Mouse (Mus musculus): ENCODE data around the gene Wdr5. TPM values are rescaled to one million over a fixed set of nuclear protein-coding genes. Genes with fewer than 3 reads are reported as not detected.
"Not testable (repeated sequence)": the region's sequence is repeated elsewhere in the genome, so short reads cannot be mapped to it uniquely, and the experiment has no call there.

Wdr5 gene
- polyA plus RNA-seq, 1 experiment from 2014 or later: 49.5 TPM

DNA sequence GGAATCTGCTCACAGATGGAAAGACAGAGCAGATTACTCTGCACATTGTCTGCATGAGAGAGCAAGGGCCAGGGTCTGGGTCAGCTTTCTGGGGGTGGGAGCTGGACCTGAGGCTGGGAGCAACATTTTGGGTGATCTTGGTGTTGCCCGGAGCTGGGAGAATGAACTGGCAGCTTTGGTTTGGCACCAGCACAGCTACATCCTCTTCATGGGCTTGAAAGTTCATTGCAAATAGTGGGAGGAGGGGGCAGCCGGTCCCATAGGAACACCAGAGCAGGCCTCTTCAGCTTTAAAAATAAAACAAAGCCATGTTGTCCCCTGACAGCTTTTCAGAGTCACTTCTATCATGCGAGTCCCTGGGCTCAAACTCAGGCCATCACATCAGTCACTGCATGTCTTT is 26.3 kb downstream of the Wdr5 start:
- Histone ChIP-seq H3K27me3 (replicated peaks; ENCODE audit: control insufficient read depth, insufficient read depth, low read length) (no peaks in the 10 kb centered on the region), H3K4me3 (ENCODE audit: low read depth, low read length) (peak overlapping the region; percentile 43), H3K4me1 (ENCODE audit: control insufficient read depth, insufficient read depth, low read length) (peaks cover 8% of the 10 kb centered on the region), H3K9ac (ENCODE audit: low read length) (peak overlapping the region; percentile 70), H3K4me2 (ENCODE audit: low read length) (peak overlapping the region; percentile 81), H3K9me3 (replicated peaks; ENCODE audit: control insufficient read depth, low read length) (no peaks in the 10 kb centered on the region), H3K27ac (ENCODE audit: low read depth, low read length) (peak overlapping the region; percentile 86), H3K36me3 (ENCODE audit: control insufficient read depth, insufficient read depth, low read length) (peaks cover 4% of the 10 kb centered on the region; the same call in 1 of the 2 replicates)
- DNase-seq (ENCODE audit: low spot score) (no peak), ATAC-seq (no peak)
- 88% methylated on average over 3 of the region's 3 CpGs for WGBS

DNA sequence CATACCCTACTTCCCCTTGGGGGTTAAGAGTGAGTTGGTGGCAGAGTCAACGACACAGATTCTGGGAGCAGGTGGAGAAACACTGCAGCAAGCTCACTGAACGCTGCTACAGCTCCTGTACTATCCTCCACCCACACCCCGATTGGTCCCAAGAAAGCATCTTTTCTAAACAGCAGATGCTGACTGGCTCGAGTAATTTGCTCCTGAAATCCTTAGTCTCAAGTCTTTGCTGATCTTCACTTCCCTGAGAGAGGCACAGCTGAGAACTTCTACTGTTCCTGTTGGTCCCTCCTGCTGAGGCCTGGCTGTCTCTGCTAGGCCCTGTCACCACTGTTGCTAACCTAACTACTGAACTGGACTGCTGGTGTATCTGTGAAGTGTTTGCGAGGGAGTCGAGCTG is 29.7 kb downstream of the Wdr5 start:
- Histone ChIP-seq H3K27me3 (replicated peaks; ENCODE audit: control insufficient read depth, insufficient read depth, low read length) (no peaks in the 10 kb centered on the region), H3K27ac (ENCODE audit: low read depth, low read length) (no peak overlapping the region), H3K9me3 (replicated peaks; ENCODE audit: control insufficient read depth, low read length) (0 out of 2 replicates have a peak, but pooled peaks cover 2% of the 10 kb centered on the region), H3K4me3 (ENCODE audit: low read depth, low read length) (no peak overlapping the region), H3K36me3 (ENCODE audit: control insufficient read depth, insufficient read depth, low read length) (no peaks in the 10 kb centered on the region), H3K4me2 (ENCODE audit: low read length) (no peak overlapping the region), H3K4me1 (ENCODE audit: control insufficient read depth, insufficient read depth, low read length) (peaks cover 8% of the 10 kb centered on the region), H3K9ac (ENCODE audit: low read length) (no peak overlapping the region)
- WGBS: 86% methylated on average over 6 of the region's 6 CpGs
- DNase-seq (ENCODE audit: low spot score) (no peak), ATAC-seq (no peak)

DNA sequence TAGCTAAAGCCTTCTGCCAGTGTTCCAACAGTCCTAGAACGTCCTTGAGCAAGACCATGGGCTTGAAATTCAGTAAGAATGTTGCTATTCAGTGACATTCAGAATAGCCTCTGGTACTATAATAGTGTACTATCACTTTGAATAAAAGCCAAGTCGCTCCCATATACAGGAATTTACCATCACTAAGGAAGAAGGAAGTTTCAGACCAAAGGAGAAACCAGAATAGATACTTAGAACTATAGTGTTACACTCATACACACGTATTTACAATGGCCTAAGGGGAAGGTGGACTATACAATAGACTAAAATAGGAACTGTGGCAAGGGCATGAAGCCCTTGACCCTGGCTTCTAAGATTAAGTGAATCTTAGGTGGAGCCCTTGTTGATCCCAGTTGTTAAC is 30.6 kb downstream of the Wdr5 start:
- not testable (repeated sequence) for H3K27me3 ChIP-seq (replicated peaks; ENCODE audit: control insufficient read depth, insufficient read depth, low read length); H3K27ac ChIP-seq (ENCODE audit: low read depth, low read length)
- WGBS: 78% methylated on average over 3 of the region's 3 CpGs

DNA sequence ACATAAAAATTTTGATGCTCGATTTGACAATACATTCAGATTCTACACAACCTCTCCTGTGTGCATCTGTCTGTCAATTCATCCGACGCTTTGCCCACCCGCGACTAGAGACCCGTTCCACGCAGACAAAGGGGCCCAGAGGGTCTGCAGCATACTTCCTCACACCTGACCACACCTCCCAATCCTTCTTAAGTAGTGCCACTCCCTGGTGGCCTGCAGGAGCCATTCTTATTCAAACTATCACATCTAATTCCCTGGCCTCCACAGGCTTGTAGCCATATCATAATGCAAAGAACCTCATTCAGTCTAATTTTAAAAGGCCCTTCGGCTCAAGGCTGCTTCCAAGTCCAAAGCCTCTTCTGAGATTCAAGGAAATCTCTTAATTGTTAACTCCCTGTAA is 31.1 kb downstream of the Wdr5 start:
- not testable (repeated sequence) for H3K36me3 ChIP-seq (ENCODE audit: control insufficient read depth, insufficient read depth, low read length); H3K9me3 ChIP-seq (replicated peaks; ENCODE audit: control insufficient read depth, low read length); H3K9ac ChIP-seq (ENCODE audit: low read length); H3K4me3 ChIP-seq (ENCODE audit: low read depth, low read length); DNase-seq (ENCODE audit: low spot score); ATAC-seq; H3K4me2 ChIP-seq (ENCODE audit: low read length); H3K27me3 ChIP-seq (replicated peaks; ENCODE audit: control insufficient read depth, insufficient read depth, low read length); H3K4me1 ChIP-seq (ENCODE audit: control insufficient read depth, insufficient read depth, low read length); H3K27ac ChIP-seq (ENCODE audit: low read depth, low read length)
- WGBS: 95% methylated on average over 8 of the region's 8 CpGs

More for the DNA sequence above, 30.6 kb downstream of the Wdr5 start:
- not testable (repeated sequence) for H3K4me2 ChIP-seq (ENCODE audit: low read length); DNase-seq (ENCODE audit: low spot score); H3K36me3 ChIP-seq (ENCODE audit: control insufficient read depth, insufficient read depth, low read length); H3K4me1 ChIP-seq (ENCODE audit: control insufficient read depth, insufficient read depth, low read length); ATAC-seq; H3K9me3 ChIP-seq (replicated peaks; ENCODE audit: control insufficient read depth, low read length); H3K9ac ChIP-seq (ENCODE audit: low read length); H3K4me3 ChIP-seq (ENCODE audit: low read depth, low read length)

DNA sequence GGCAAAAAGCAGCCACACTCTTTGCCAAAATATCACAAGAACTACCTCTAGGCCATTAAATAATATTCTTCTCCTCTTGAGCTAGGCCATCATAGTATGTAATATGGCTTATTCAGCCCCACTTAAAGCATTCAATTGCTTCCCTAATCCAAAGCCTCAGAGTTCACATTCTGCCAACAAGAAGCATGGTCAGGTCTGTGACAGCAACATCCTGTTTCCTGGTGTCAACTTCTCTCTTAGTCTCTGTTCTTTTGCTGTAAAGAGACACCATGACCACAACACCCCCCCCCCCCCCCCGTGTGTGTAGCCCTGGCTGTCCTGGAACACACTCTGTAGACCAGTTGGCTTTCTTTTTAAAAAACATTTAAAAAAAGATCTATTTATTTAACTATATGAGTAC is 32.4 kb downstream of the Wdr5 start:
- Histone ChIP-seq H3K9ac (ENCODE audit: low read length) (no peak overlapping the region), H3K4me2 (ENCODE audit: low read length) (no peak overlapping the region), H3K4me3 (ENCODE audit: low read depth, low read length) (no peak overlapping the region), H3K27me3 (replicated peaks; ENCODE audit: control insufficient read depth, insufficient read depth, low read length) (no peaks in the 10 kb centered on the region), H3K4me1 (ENCODE audit: control insufficient read depth, insufficient read depth, low read length) (no peaks in the 10 kb centered on the region), H3K9me3 (replicated peaks; ENCODE audit: control insufficient read depth, low read length) (0 out of 2 replicates have a peak, but pooled peaks cover 2% of the 10 kb centered on the region), H3K36me3 (ENCODE audit: control insufficient read depth, insufficient read depth, low read length) (no peaks in the 10 kb centered on the region), H3K27ac (ENCODE audit: low read depth, low read length) (no peak overlapping the region)
- WGBS: 33% methylated on average over 1 of the region's 1 CpGs
- ATAC-seq: no peak
- DNase-seq (ENCODE audit: low spot score): no peak

DNA sequence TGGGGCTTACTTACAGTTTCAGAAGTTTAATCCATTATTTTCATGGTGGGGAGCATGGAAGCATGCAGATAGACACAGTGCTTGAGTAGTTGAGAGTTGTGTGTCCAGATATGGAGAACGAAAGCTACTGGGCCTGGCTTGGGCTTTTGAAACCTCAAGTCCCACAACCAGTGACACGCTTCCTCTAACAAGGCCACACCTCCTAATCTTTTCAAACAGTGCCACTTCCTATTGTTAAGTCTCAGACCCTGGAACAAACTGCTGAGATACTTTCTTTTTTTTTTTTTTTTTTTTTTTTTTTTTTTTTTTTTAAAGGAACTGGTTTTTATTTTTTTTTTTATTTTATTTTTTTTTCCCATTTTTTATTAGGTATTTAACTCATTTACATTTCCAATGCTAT is 33.0 kb downstream of the Wdr5 start:
- no peak overlapping the region for H3K9ac ChIP-seq (ENCODE audit: low read length)
- no peak for ATAC-seq
- H3K27ac ChIP-seq (ENCODE audit: low read depth, low read length): no peak overlapping the region
- no peak overlapping the region for H3K4me2 ChIP-seq (ENCODE audit: low read length)
- 89% methylated on average over 2 of the region's 2 CpGs for WGBS
- 0 out of 2 replicates have a peak, but pooled peaks cover 2% of the 10 kb centered on the region for H3K9me3 ChIP-seq (replicated peaks; ENCODE audit: control insufficient read depth, low read length)
- DNase-seq (ENCODE audit: low spot score): no peak
- H3K36me3 ChIP-seq (ENCODE audit: control insufficient read depth, insufficient read depth, low read length): no peaks in the 10 kb centered on the region
- H3K4me1 ChIP-seq (ENCODE audit: control insufficient read depth, insufficient read depth, low read length): no peaks in the 10 kb centered on the region
- H3K27me3 ChIP-seq (replicated peaks; ENCODE audit: control insufficient read depth, insufficient read depth, low read length): no peaks in the 10 kb centered on the region
- no peak overlapping the region for H3K4me3 ChIP-seq (ENCODE audit: low read depth, low read length)

DNA sequence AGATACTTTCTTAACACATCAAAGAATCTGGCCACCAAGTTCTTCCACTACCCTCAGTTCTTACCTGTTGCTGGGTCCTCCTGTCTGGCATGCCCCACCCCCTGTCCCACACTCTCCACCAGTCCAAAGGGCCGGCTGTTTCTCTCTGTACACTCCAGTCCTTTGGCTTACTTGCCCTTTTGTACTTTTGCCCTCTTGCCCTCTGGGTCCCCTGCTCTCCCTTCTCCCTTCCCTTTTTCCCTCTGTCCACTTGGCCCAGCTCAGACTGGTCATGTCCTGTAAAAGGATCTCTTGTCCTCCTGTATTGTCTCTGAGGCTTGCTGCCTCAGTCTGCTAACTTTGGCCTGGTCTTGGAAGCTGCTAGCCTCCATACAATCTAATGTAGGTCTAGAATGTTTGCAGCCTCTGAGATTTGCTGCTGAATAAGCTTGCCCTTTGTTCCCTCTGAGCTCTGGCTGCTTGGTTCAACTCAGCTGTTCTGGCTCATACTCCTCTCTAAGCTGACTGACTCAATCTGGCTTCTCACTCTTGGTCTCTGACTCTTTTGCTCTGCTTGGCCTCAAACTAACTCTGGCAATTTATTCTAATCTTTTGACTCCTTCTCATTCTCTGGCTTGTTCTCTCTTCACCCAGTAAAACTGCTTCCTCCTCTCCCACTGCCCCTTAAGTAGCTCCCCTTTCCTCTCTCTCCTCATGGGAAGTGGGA is 33.9 kb downstream of the Wdr5 start:
- Histone ChIP-seq H3K9ac (ENCODE audit: low read length) (no peak overlapping the region), H3K4me1 (ENCODE audit: control insufficient read depth, insufficient read depth, low read length) (no peaks in the 10 kb centered on the region), H3K27me3 (replicated peaks; ENCODE audit: control insufficient read depth, insufficient read depth, low read length) (no peaks in the 10 kb centered on the region), H3K36me3 (ENCODE audit: control insufficient read depth, insufficient read depth, low read length) (no peaks in the 10 kb centered on the region), H3K4me2 (ENCODE audit: low read length) (no peak overlapping the region), H3K9me3 (replicated peaks; ENCODE audit: control insufficient read depth, low read length) (0 out of 2 replicates have a peak, but pooled peaks cover 2% of the 10 kb centered on the region), H3K4me3 (ENCODE audit: low read depth, low read length) (no peak overlapping the region), H3K27ac (ENCODE audit: low read depth, low read length) (no peak overlapping the region)
- 82% methylated on average over 1 of the region's 1 CpGs for WGBS
- ATAC-seq (no peak), DNase-seq (ENCODE audit: low spot score) (no peak)

DNA sequence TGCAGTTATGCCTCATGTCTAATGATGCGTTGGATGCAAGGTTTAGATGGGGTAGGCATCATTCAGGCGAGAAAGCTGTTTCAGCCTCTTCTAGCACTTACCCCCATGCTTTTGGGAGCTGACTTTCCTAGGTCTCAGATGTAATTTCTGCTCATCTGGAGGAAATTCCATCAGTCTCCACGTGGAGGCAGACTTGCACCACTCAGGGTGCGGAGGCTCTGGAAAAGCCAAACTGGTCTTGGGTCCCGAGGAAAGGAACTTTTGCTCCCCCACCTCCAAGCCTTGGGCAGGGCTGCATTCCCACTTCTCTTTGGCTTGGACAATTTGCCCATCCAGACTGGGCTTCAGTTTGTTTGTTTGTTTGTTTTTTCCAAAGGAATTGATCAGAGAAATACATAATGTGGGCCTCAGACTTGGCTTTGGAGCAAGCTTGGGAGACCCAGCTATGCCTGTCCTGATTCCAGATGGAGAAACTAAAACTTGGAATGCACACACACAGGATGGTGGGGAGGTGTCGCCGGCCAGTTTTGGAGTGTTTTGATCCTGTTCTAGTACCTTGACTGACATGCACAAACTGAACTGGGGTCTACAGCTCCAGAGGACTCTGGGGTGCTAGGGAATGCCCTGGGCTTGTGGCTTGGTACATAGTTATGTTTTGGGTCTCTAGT is 37.8 kb downstream of the Wdr5 start:
- Histone ChIP-seq H3K36me3 (ENCODE audit: control insufficient read depth, insufficient read depth, low read length) (no peaks in the 10 kb centered on the region), H3K4me1 (ENCODE audit: control insufficient read depth, insufficient read depth, low read length) (no peaks in the 10 kb centered on the region), H3K9ac (ENCODE audit: low read length) (no peak overlapping the region), H3K27me3 (replicated peaks; ENCODE audit: control insufficient read depth, insufficient read depth, low read length) (no peaks in the 10 kb centered on the region), H3K9me3 (replicated peaks; ENCODE audit: control insufficient read depth, low read length) (no peaks in the 10 kb centered on the region), H3K4me3 (ENCODE audit: low read depth, low read length) (no peak overlapping the region), H3K27ac (ENCODE audit: low read depth, low read length) (no peak overlapping the region), H3K4me2 (ENCODE audit: low read length) (no peak overlapping the region)
- ATAC-seq: 0 out of 2 replicates have a peak, but pooled peaks have one; percentile 12
- WGBS: 22% methylated on average over 7 of the region's 7 CpGs
- DNase-seq (ENCODE audit: low spot score): peak; percentile 81

DNA sequence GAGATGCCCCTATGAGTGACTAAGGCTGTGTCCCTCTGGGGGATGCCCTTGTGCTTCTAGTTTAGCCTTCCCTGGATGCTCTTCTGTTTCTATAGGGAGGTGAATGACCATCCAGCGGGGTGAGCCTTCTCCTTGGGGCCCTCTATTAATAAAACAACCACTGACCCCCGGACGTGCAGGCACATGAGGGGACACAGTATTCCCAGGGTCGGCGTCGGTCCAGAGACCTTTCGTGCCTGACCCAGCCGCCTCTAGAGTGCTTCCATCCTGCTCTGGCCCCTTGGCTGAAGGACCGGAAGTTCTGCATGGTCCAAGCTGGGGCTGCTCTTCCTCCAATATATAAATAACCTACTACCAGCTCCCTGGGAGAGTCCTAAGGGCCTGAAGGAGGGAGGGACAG is 39.4 kb downstream of the Wdr5 start:
- no peak for ATAC-seq
- no peaks in the 10 kb centered on the region for H3K9me3 ChIP-seq (replicated peaks; ENCODE audit: control insufficient read depth, low read length)
- 84% methylated on average over 9 of the region's 9 CpGs for WGBS

More for the DNA sequence above, 39.4 kb downstream of the Wdr5 start:
- Histone ChIP-seq H3K27ac (ENCODE audit: low read depth, low read length) (no peak overlapping the region), H3K9ac (ENCODE audit: low read length) (no peak overlapping the region), H3K4me2 (ENCODE audit: low read length) (no peak overlapping the region), H3K36me3 (ENCODE audit: control insufficient read depth, insufficient read depth, low read length) (no peaks in the 10 kb centered on the region), H3K4me1 (ENCODE audit: control insufficient read depth, insufficient read depth, low read length) (no peaks in the 10 kb centered on the region), H3K4me3 (ENCODE audit: low read depth, low read length) (no peak overlapping the region), H3K27me3 (replicated peaks; ENCODE audit: control insufficient read depth, insufficient read depth, low read length) (no peaks in the 10 kb centered on the region)
- no peak for DNase-seq (ENCODE audit: low spot score)
